Mouse (Mus musculus) liver, embryonic 11.5 days (tissue): ENCODE measurements around the gene Ctdspl. TPM values are rescaled to one million over a fixed set of nuclear protein-coding genes. Genes with fewer than 3 reads are reported as not detected.

Source experiments
- ATAC-seq: fragments of 200-750 bp; cut with Nextera tagmentation; replicated peaks from 2 replicates; pipeline ENCODE4 v1.8.0; 2017; ENCODE audit warnings: moderate number of reproducible peaks, mild to moderate bottlenecking, moderate TSS enrichment, moderate library complexity; ENCODE audit not compliant: low FRiP score
- DNase-seq: peaks from one replicate; pipeline ENCODE4 v3.0.0-alpha.2; 2017; ENCODE audit warnings: low spot score
- H3K27ac ChIP-seq: fragments of 300-500 bp; sonication (generic); 2 replicates; pipeline ENCODE4 v1.5.1; 2014; ENCODE audit warnings: mild to moderate bottlenecking, low read depth, low read length, control low read depth
- H3K27me3 ChIP-seq: fragments of 300-500 bp; sonication (generic); replicated peaks from 2 replicates; pipeline ENCODE4 v1.6.1; 2014; ENCODE audit warnings: low read length, mixed read lengths; ENCODE audit not compliant: control insufficient read depth, insufficient read depth
- H3K36me3 ChIP-seq: fragments of 300-500 bp; sonication (generic); 2 replicates; pipeline ENCODE4 v1.6.1; 2014; ENCODE audit warnings: mild to moderate bottlenecking, low read length, moderate library complexity, mixed read lengths; ENCODE audit not compliant: control insufficient read depth, insufficient read depth
- H3K4me1 ChIP-seq: fragments of 300-500 bp; sonication (generic); replicated peaks from 2 replicates; pipeline ENCODE4 v1.6.1; 2014; ENCODE audit warnings: low read length, mixed read lengths; ENCODE audit not compliant: control insufficient read depth, insufficient read depth
- H3K4me2 ChIP-seq: fragments of 300-500 bp; sonication (generic); 2 replicates; pipeline ENCODE4 v1.6.1; 2014; ENCODE audit warnings: mild to moderate bottlenecking, control low read depth, moderate library complexity
- H3K4me3 ChIP-seq: fragments of 300-500 bp; sonication (generic); 2 replicates; pipeline ENCODE4 v1.5.1; 2014; ENCODE audit warnings: low read depth, low read length, control low read depth
- H3K9ac ChIP-seq: fragments of 300-500 bp; sonication (generic); 2 replicates; pipeline ENCODE4 v1.6.1; 2014; ENCODE audit warnings: low read depth, low read length, control low read depth
- H3K9me3 ChIP-seq: fragments of 300-500 bp; sonication (generic); 2 replicates; pipeline ENCODE4 v1.6.1; 2016; ENCODE audit warnings: low read length, inconsistent platforms, mixed read lengths; ENCODE audit not compliant: control insufficient read depth
- WGBS: fragments of 180-500 bp; shearing (Covaris S2); extraction: QIAGEN DNeasy Blood & Tissue Kit; methylation state at CpG from one replicate; pipeline ENCODE4 v1.1.7; 2014; 5-methylcytosine and 5-hydroxymethylcytosine counted together
- polyA plus RNA-seq: library from polyadenylated mRNA; unstranded; fragments of >200 nt; fragmentation: Nextera tagmentation; extraction: Ambion mirVana; gene quantifications from 2 replicates; pipeline ENCODE4 v1.2.1, GENCODE M21; 2014

Ctdspl gene
- polyA plus RNA-seq, 1 experiment from 2014 or later: 8.2 TPM

GRCm38 (mm10) chr9:118887201-118887600, 39.1 kb upstream of the Ctdspl start:
- Histone ChIP-seq H3K4me3 (no peak overlapping the region), H3K9ac (no peak overlapping the region), H3K4me1 (peaks cover 6% of the 10 kb centered on the region), H3K27ac (no peak overlapping the region), H3K36me3 (no peaks in the 10 kb centered on the region), H3K9me3 (no peaks in the 10 kb centered on the region), H3K4me2 (no peak overlapping the region), H3K27me3 (no peaks in the 10 kb centered on the region)
- ATAC-seq (no peak), DNase-seq (no peak)
- 83% methylated on average over 7 of the region's 7 CpGs for WGBS

- H3K4me3 ChIP-seq: no peak overlapping the region
- H3K27ac ChIP-seq: no peak overlapping the region
- peaks cover 6% of the 10 kb centered on the region for H3K4me1 ChIP-seq
- H3K27me3 ChIP-seq: no peaks in the 10 kb centered on the region
- ATAC-seq: no peak
- no peaks in the 10 kb centered on the region for H3K9me3 ChIP-seq
- no peak for DNase-seq
- WGBS: 93% methylated on average over 8 of the region's 8 CpGs
- H3K9ac ChIP-seq: no peak overlapping the region
- H3K4me2 ChIP-seq: no peak overlapping the region
- H3K36me3 ChIP-seq: no peaks in the 10 kb centered on the region
Observed at GRCm38 (mm10) chr9:118887734-118888133, 38.5 kb upstream of the Ctdspl start.

- Histone ChIP-seq H3K27ac (no peak overlapping the region), H3K4me3 (no peak overlapping the region), H3K4me1 (peaks cover 6% of the 10 kb centered on the region), H3K4me2 (no peak overlapping the region), H3K27me3 (no peaks in the 10 kb centered on the region), H3K36me3 (no peaks in the 10 kb centered on the region), H3K9me3 (no peaks in the 10 kb centered on the region), H3K9ac (no peak overlapping the region)
- DNase-seq (no peak), ATAC-seq (no peak)
- 77% methylated on average over 4 of the region's 4 CpGs for WGBS
Observed at GRCm38 (mm10) chr9:118890149-118890548, 36.1 kb upstream of the Ctdspl start.

GRCm38 (mm10) chr9:118890645-118891044, 35.6 kb upstream of the Ctdspl start:
- Histone ChIP-seq H3K9ac (no peak overlapping the region), H3K4me3 (no peak overlapping the region), H3K4me2 (no peak overlapping the region), H3K4me1 (peaks cover 6% of the 10 kb centered on the region), H3K9me3 (no peaks in the 10 kb centered on the region), H3K27ac (no peak overlapping the region), H3K36me3 (no peaks in the 10 kb centered on the region), H3K27me3 (no peaks in the 10 kb centered on the region)
- WGBS: 77% methylated on average over 2 of the region's 2 CpGs
- DNase-seq: no peak
- ATAC-seq: no peak

DNA sequence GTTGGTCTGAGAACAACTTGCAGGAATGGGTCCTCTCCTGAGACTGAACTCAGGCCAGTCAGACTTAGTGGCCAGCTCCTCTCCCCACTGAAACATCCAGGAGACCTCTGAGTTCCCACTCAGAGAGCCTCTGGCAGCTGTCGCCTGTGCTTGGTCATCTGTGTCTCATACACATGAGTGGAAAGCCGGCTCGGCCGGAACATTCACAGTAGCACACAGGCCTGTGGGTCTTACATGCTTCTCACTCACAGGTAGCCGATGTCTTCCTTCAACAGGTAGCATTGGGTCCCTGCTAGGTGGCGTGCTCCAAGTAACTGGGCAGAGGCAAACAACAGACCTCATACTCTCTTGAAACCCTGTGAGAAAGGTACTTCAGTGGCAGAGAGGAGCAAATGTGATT, 35.2 kb upstream of the Ctdspl start:
- Histone ChIP-seq H3K27ac (no peak overlapping the region), H3K36me3 (no peaks in the 10 kb centered on the region), H3K4me2 (no peak overlapping the region), H3K4me3 (no peak overlapping the region), H3K9ac (no peak overlapping the region), H3K4me1 (peaks cover 6% of the 10 kb centered on the region), H3K9me3 (no peaks in the 10 kb centered on the region), H3K27me3 (no peaks in the 10 kb centered on the region)
- ATAC-seq (no peak), DNase-seq (no peak)
- 85% methylated on average over 6 of the region's 6 CpGs for WGBS

DNA sequence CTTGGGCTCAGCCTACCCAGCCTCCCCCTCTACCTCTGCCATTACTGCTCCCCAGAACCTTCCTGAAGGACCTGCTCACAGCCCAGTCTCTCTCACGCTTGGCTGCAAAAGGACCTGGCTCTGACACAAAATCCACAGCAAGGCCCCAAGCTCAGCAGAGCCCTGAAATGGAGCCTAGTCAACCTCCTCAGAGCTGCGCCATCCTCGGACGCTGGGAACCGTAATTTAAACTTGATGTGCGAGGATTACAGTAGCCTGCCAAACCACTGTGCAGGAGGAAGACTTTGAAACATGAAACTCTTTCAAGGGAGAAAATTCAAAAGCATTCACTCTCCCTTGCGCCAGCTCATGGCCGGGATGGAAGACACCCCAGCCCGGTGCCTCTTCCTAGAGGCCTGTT, 34.7 kb upstream of the Ctdspl start:
- Histone ChIP-seq H3K27ac (no peak overlapping the region), H3K4me1 (peaks cover 6% of the 10 kb centered on the region), H3K9me3 (no peaks in the 10 kb centered on the region), H3K27me3 (no peaks in the 10 kb centered on the region), H3K36me3 (no peaks in the 10 kb centered on the region), H3K9ac (no peak overlapping the region), H3K4me2 (no peak overlapping the region), H3K4me3 (no peak overlapping the region)
- no peak for DNase-seq
- no peak for ATAC-seq
- WGBS: 80% methylated on average over 9 of the region's 9 CpGs

DNA sequence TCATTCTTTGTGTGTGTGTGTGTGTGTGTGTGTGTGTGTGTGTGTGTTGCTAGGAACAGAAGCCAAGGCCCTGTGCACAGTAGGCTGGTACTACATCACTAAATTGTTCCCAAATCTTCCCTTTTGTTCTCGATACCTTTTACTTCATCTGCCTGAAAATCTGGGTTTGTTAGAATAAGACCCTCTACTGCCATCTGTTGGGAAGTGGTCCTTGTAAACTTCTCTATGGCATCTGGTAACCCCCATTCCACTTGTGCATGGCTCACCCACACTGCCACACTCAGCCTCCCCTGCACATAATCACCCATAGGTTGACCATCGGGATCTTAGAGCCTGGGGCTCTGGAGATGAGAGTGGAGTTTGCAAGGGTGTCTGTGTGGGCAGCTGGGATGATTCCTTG, 31.2 kb upstream of the Ctdspl start:
- WGBS: 76% methylated on average over 2 of the region's 2 CpGs
- H3K9ac ChIP-seq: no peak overlapping the region

GRCm38 (mm10) chr9:118900677-118901076, 25.6 kb upstream of the Ctdspl start:
- no peak for DNase-seq
- no peak overlapping the region for H3K4me2 ChIP-seq
- H3K4me1 ChIP-seq: no peaks in the 10 kb centered on the region
- no peak overlapping the region for H3K27ac ChIP-seq
- no peak overlapping the region for H3K4me3 ChIP-seq
- H3K36me3 ChIP-seq: no peaks in the 10 kb centered on the region
- H3K9ac ChIP-seq: no peak overlapping the region
- no peaks in the 10 kb centered on the region for H3K9me3 ChIP-seq
- no peak for ATAC-seq
- H3K27me3 ChIP-seq: no peaks in the 10 kb centered on the region
- WGBS: 85% methylated on average over 2 of the region's 2 CpGs

More for the DNA sequence above, 31.2 kb upstream of the Ctdspl start:
- no peak for ATAC-seq
- H3K4me3 ChIP-seq: no peak overlapping the region
- no peak overlapping the region for H3K4me2 ChIP-seq
- no peaks in the 10 kb centered on the region for H3K9me3 ChIP-seq
- H3K27ac ChIP-seq: no peak overlapping the region
- H3K27me3 ChIP-seq: no peaks in the 10 kb centered on the region
- no peak for DNase-seq
- H3K4me1 ChIP-seq: no peaks in the 10 kb centered on the region; the same call in 1 of the 2 replicates
- no peaks in the 10 kb centered on the region for H3K36me3 ChIP-seq

- 73% methylated on average over 6 of the region's 6 CpGs for WGBS
- Histone ChIP-seq H3K4me1 (no peaks in the 10 kb centered on the region), H3K27ac (no peak overlapping the region), H3K36me3 (no peaks in the 10 kb centered on the region), H3K4me2 (no peak overlapping the region), H3K27me3 (no peaks in the 10 kb centered on the region), H3K4me3 (no peak overlapping the region), H3K9ac (no peak overlapping the region), H3K9me3 (no peaks in the 10 kb centered on the region)
- ATAC-seq (no peak), DNase-seq (no peak)
Observed at GRCm38 (mm10) chr9:118901917-118902316, 24.3 kb upstream of the Ctdspl start.
